Mouse (Mus musculus): ENCODE results near the gene Gm20388. TPM values are rescaled to one million over a fixed set of nuclear protein-coding genes. Genes with fewer than 3 reads are reported as not detected.

Gm20388 gene
- polyA plus RNA-seq, 1 experiment from 2014 or later, result not detected

- Histone ChIP-seq H3K4me1 (ENCODE audit: control insufficient read depth, insufficient read depth, low read length) (peaks cover 74% of the 10 kb centered on the region), H3K9ac (ENCODE audit: low read length) (no peak overlapping the region), H3K27ac (ENCODE audit: low read depth, low read length) (no peak overlapping the region), H3K27me3 (ENCODE audit: control insufficient read depth, insufficient read depth, low read length) (no peaks in the 10 kb centered on the region), H3K9me3 (ENCODE audit: control insufficient read depth, low read length) (no peaks in the 10 kb centered on the region), H3K4me3 (ENCODE audit: low read depth, low read length) (no peak overlapping the region), H3K36me3 (ENCODE audit: control insufficient read depth, insufficient read depth, low read length) (no peaks in the 10 kb centered on the region), H3K4me2 (no peak overlapping the region)
- WGBS, result 67% methylated on average over 1 of the region's 1 CpGs
- no peak for ATAC-seq (ENCODE audit: low FRiP score)
- no peak for DNase-seq (ENCODE audit: low spot score, missing footprints)
These were observed 614.5 kb downstream of the Gm20388 start for GRCm38 (mm10) chr8:120525135-120525534.

DNA sequence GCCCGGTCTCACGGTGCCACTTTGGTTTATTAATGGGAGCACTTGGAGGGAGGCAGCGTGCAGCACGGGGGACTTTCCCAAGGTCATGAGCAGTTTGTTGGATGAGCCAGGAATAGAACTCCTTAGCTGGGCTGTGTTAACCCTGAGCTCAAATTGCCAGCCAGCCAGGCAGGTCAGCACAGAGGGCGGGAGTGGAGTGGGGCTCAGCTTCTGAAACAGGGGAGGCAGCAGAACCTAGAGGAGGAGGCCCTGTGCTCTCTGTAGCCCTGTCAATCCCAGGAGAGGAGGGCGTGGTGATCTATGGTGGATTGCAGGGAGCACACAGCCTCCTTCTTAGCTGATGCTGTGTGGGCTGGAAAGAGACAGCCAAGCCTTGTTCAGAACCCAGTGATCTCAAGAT lies 615.2 kb downstream of the Gm20388 start:
- ATAC-seq (ENCODE audit: low FRiP score) (no peak), DNase-seq (ENCODE audit: low spot score, missing footprints) (no peak)
- no peak overlapping the region for H3K4me3 ChIP-seq (ENCODE audit: low read depth, low read length)
- H3K4me2 ChIP-seq, result no peak overlapping the region
- H3K27me3 ChIP-seq (ENCODE audit: control insufficient read depth, insufficient read depth, low read length), result no peaks in the 10 kb centered on the region
- H3K9ac ChIP-seq (ENCODE audit: low read length), result no peak overlapping the region
- H3K36me3 ChIP-seq (ENCODE audit: control insufficient read depth, insufficient read depth, low read length), result no peaks in the 10 kb centered on the region
- H3K27ac ChIP-seq (ENCODE audit: low read depth, low read length), result peak overlapping the region; percentile 20; the same call in 1 of the 2 replicates
- H3K9me3 ChIP-seq (ENCODE audit: control insufficient read depth, low read length), result no peaks in the 10 kb centered on the region
- 64% methylated on average over 6 of the region's 6 CpGs for whole genome bisulfite sequencing
- H3K4me1 ChIP-seq (ENCODE audit: control insufficient read depth, insufficient read depth, low read length), result peaks cover 67% of the 10 kb centered on the region

GRCm38 (mm10) chr8:120526577-120526976 lies 615.9 kb downstream of the Gm20388 start:
- Histone ChIP-seq H3K4me1 (ENCODE audit: control insufficient read depth, insufficient read depth, low read length) (peaks cover 66% of the 10 kb centered on the region), H3K4me3 (ENCODE audit: low read depth, low read length) (no peak overlapping the region), H3K36me3 (ENCODE audit: control insufficient read depth, insufficient read depth, low read length) (no peaks in the 10 kb centered on the region), H3K4me2 (no peak overlapping the region), H3K9me3 (ENCODE audit: control insufficient read depth, low read length) (no peaks in the 10 kb centered on the region), H3K9ac (ENCODE audit: low read length) (peak overlapping the region; percentile 18; the same call in 1 of the 2 replicates), H3K27me3 (ENCODE audit: control insufficient read depth, insufficient read depth, low read length) (no peaks in the 10 kb centered on the region), H3K27ac (ENCODE audit: low read depth, low read length) (no peak overlapping the region)
- DNase-seq (ENCODE audit: low spot score, missing footprints), result no peak
- 40% methylated on average over 4 of the region's 4 CpGs for WGBS
- ATAC-seq (ENCODE audit: low FRiP score), result no peak

DNA sequence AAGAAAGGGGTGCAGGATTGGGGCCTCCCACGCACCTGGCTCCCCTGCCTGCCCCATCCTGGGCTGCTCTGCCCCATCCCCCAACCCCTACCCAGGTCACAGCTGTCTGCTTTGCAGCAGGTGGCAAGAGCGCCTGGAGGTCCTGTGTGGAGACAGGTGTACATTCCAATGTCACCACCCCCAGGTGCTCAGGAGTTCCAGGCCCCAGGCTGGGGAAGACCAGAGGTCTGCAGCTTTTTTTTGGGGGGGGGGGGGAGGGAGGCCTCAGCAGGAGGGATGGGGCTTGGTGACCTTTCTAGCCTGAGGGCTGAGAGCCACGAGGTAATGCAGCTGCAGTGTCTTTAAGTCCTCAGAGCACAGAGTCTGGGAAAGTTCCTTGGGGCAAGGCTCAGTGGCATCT lies 617.7 kb downstream of the Gm20388 start:
- DNase-seq (ENCODE audit: low spot score, missing footprints) (no peak), ATAC-seq (ENCODE audit: low FRiP score) (no peak)
- Histone ChIP-seq H3K9me3 (ENCODE audit: control insufficient read depth, low read length) (no peaks in the 10 kb centered on the region), H3K4me1 (ENCODE audit: control insufficient read depth, insufficient read depth, low read length) (peaks cover 73% of the 10 kb centered on the region), H3K4me3 (ENCODE audit: low read depth, low read length) (no peak overlapping the region), H3K27me3 (ENCODE audit: control insufficient read depth, insufficient read depth, low read length) (no peaks in the 10 kb centered on the region; the same call in 1 of the 2 replicates), H3K36me3 (ENCODE audit: control insufficient read depth, insufficient read depth, low read length) (no peaks in the 10 kb centered on the region), H3K9ac (ENCODE audit: low read length) (no peak overlapping the region), H3K4me2 (no peak overlapping the region), H3K27ac (ENCODE audit: low read depth, low read length) (no peak overlapping the region)
- WGBS, result 24% methylated on average over 3 of the region's 3 CpGs

GRCm38 (mm10) chr8:120529226-120529625 lies 618.6 kb downstream of the Gm20388 start:
- Histone ChIP-seq H3K27me3 (ENCODE audit: control insufficient read depth, insufficient read depth, low read length) (peaks cover 8% of the 10 kb centered on the region; the same call in 1 of the 2 replicates), H3K9me3 (ENCODE audit: control insufficient read depth, low read length) (no peaks in the 10 kb centered on the region), H3K4me2 (no peak overlapping the region), H3K4me3 (ENCODE audit: low read depth, low read length) (no peak overlapping the region), H3K4me1 (ENCODE audit: control insufficient read depth, insufficient read depth, low read length) (peaks cover 78% of the 10 kb centered on the region), H3K9ac (ENCODE audit: low read length) (no peak overlapping the region), H3K36me3 (ENCODE audit: control insufficient read depth, insufficient read depth, low read length) (no peaks in the 10 kb centered on the region), H3K27ac (ENCODE audit: low read depth, low read length) (no peak overlapping the region)
- DNase-seq (ENCODE audit: low spot score, missing footprints), result no peak
- WGBS, result 61% methylated on average over 7 of the region's 7 CpGs
- no peak for ATAC-seq (ENCODE audit: low FRiP score)

GRCm38 (mm10) chr8:120530954-120531656 lies 620.5 kb downstream of the Gm20388 start:
- no peak for DNase-seq (ENCODE audit: low spot score, missing footprints)
- peak overlapping the region; percentile 88 for H3K27ac ChIP-seq (ENCODE audit: low read depth, low read length)
- no peak overlapping the region for H3K4me2 ChIP-seq
- H3K4me1 ChIP-seq (ENCODE audit: control insufficient read depth, insufficient read depth, low read length), result peaks cover 84% of the 10 kb centered on the region
- no peaks in the 10 kb centered on the region for H3K9me3 ChIP-seq (ENCODE audit: control insufficient read depth, low read length)
- H3K9ac ChIP-seq (ENCODE audit: low read length), result peak overlapping the region; percentile 38
- peaks cover 11% of the 10 kb centered on the region; the same call in 1 of the 2 replicates for H3K27me3 ChIP-seq (ENCODE audit: control insufficient read depth, insufficient read depth, low read length)
- ATAC-seq (ENCODE audit: low FRiP score), result no peak
- WGBS, result 48% methylated on average over 16 of the region's 16 CpGs
- no peak overlapping the region for H3K4me3 ChIP-seq (ENCODE audit: low read depth, low read length)
- no peaks in the 10 kb centered on the region for H3K36me3 ChIP-seq (ENCODE audit: control insufficient read depth, insufficient read depth, low read length)

- peak; percentile 0; the same call in 1 of the 2 replicates for ATAC-seq (ENCODE audit: low FRiP score)
- no peak overlapping the region for H3K4me3 ChIP-seq (ENCODE audit: low read depth, low read length)
- H3K27me3 ChIP-seq (ENCODE audit: control insufficient read depth, insufficient read depth, low read length), result peaks cover 12% of the 10 kb centered on the region; the same call in 1 of the 2 replicates
- no peaks in the 10 kb centered on the region for H3K9me3 ChIP-seq (ENCODE audit: control insufficient read depth, low read length)
- no peaks in the 10 kb centered on the region for H3K36me3 ChIP-seq (ENCODE audit: control insufficient read depth, insufficient read depth, low read length)
- H3K27ac ChIP-seq (ENCODE audit: low read depth, low read length), result peak overlapping the region; percentile 88
- H3K4me2 ChIP-seq, result peak overlapping the region; percentile 39; the same call in 1 of the 2 replicates
- no peak for DNase-seq (ENCODE audit: low spot score, missing footprints)
- peak overlapping the region; percentile 38 for H3K9ac ChIP-seq (ENCODE audit: low read length)
- WGBS, result 49% methylated on average over 10 of the region's 10 CpGs
- H3K4me1 ChIP-seq (ENCODE audit: control insufficient read depth, insufficient read depth, low read length), result peaks cover 84% of the 10 kb centered on the region
These were observed 621.3 kb downstream of the Gm20388 start for GRCm38 (mm10) chr8:120531775-120532516.

DNA sequence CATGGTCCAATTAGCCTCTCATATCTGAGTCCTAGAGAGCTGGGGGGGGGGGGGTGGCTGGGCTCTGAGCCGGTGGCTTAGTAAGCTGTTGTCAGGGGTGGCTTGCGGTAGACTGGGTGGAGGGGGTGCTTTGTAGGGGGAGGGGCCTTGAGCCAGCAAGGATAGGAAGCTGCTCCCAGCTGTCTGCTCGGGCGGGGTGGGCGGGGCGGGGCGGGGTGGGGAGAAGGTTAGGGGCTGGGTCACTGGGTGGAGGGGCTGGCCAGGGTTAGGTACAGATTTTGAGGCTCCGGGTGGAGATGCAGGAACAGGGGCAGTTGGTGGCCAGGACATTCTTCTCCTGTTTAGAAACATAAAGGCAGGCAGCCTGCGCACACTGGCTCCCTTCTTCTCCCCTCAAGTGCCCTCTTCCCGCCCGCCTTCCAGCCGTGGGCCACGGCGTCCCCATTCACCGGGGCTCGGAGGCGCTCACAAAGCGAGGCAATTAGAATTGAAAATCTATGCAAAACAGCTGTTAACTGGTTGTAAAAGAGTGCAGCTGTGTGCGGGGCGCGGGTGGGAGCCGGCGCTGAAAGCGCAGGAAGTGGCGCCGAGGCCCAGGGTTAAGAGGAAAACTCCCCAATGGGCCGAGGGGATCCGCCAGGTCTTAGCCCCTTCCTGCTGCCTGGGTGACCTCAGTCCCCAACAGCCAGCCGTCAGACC lies 622.0 kb downstream of the Gm20388 start:
- under 1% methylated on average over 26 of the region's 29 CpGs for WGBS
- Histone ChIP-seq H3K4me2 (peak overlapping the region; percentile 39), H3K27ac (ENCODE audit: low read depth, low read length) (peak overlapping the region; percentile 88), H3K27me3 (ENCODE audit: control insufficient read depth, insufficient read depth, low read length) (peaks cover 15% of the 10 kb centered on the region; the same call in 1 of the 2 replicates), H3K4me1 (ENCODE audit: control insufficient read depth, insufficient read depth, low read length) (peaks cover 78% of the 10 kb centered on the region), H3K36me3 (ENCODE audit: control insufficient read depth, insufficient read depth, low read length) (no peaks in the 10 kb centered on the region), H3K9me3 (ENCODE audit: control insufficient read depth, low read length) (no peaks in the 10 kb centered on the region), H3K9ac (ENCODE audit: low read length) (peak overlapping the region; percentile 46), H3K4me3 (ENCODE audit: low read depth, low read length) (peak overlapping the region; percentile 13; the same call in 1 of the 2 replicates)
- ATAC-seq (ENCODE audit: low FRiP score), result peak; percentile 60
- peak; percentile 95 for DNase-seq (ENCODE audit: low spot score, missing footprints)

Measured in midbrain, embryonic 11.5 days (tissue).